Mouse (Mus musculus) gonadal fat pad, adult 2 months (tissue): ENCODE measurements around the gene Ccdc184. TPM values are rescaled to one million over a fixed set of nuclear protein-coding genes. Genes with fewer than 3 reads are reported as not detected.

Experiments used
- DNase-seq: peaks from one replicate; pipeline ENCODE4 v3.0.0-alpha.2; 2012; ENCODE audit warnings: low read depth
- polyA plus RNA-seq: library from polyadenylated mRNA; depleted of rRNA; stranded (reverse); fragments of >200 nt; gene quantifications from 2 replicates; pipeline ENCODE4 v1.2.3, GENCODE M21; 2012; rRNA removed

The Ccdc184 gene
- polyA plus RNA-seq = 1.1 and 1.5 TPM in 2 replicates

DNA sequence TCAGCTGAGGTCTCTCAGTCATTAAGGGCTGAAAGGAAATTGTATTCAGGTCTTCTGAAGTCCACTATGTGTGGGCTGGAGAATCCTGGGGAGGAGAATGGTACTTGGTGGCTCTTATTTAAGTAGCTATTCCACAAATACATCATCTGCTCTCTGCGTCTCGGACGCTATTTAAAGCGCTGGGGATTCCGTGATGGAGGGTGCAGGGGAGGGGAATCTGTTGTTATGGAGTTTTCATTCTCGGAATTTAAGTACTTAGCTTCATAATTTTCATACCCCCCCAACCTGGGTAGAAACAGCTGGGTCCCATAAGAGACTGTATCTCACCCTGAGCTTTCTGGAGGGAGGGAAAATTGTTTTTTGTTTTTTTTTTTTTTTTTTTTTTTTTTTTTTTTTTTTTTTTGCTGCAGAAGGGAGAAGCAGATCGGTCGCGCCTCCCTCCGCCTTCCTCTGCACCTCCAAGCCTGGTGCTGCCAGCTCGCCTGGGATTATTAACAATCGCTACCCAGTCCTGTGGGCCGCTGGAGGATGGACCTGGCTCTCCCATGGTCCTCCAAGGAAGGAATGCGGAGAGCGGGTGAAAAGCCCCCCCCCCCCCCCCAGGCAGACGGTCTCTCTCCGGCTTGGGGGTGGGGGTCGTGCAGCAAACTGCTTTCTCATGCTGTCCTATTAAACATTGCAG lies at the start of gene Ccdc184:
Gene Ccdc184, plus strand, starts transcription at position 196 of the 682 bp plus-strand sequence.
- DNase-seq = no peak

DNA sequence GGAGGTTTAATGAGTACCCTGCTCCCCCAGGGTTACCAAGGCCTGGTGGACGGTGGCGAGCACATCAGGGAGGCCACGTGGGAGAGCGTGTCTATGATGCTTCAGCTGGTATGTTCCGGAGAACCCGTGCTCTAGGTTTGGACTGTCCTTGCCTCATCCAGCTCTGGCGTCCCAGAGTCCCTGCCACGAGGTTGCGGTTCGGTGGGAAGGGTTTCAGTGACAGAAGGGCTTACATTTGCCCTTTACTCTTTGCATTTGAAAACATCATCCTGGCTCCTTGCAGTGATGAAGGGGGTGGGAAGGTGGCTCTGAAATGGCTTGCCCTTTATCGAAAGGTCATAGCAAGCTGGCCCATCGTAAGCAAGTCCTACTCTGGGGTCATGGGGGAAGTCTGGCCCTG lies 47.6 kb upstream of the Ccdc184 start:
- no peak for DNase-seq

DNA sequence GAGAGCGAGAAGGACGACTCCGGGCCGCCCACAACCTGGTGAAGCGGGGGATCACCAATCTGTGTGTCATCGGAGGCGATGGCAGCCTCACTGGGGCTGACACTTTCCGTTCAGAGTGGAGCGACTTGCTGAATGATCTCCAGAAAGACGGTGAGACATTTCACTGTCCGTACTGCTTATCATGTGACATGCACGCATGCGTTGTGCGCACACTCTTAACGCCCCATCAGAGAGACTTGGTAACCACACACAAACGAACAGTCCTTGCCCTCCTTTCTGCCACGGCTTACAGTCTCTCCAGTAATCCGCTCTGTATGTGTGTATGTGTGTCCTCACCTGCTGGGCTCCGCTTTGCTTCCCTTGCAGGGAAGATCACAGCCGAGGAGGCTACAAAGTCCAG lies 46.1 kb upstream of the Ccdc184 start:
- DNase-seq = no peak

DNA sequence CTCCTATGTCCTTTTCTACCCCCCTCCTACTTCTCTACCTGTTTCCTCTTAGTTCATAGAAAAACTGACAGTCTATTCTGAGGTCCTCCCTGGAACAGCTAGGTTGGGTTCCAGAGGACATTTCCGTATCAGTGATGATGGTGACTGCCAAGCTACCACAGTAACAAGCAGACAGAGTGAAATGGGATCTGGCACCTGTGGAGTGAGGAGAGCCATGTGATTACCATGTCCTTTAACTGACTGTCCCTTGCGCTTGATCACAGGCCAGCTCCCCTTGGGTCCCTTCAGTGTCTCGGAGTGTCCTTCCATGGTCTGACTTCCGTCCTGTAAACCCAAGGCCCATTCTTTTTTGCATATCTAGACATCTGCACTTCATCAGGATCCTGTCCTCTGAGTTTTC lies 36.0 kb upstream of the Ccdc184 start:
- no peak for DNase-seq

DNA sequence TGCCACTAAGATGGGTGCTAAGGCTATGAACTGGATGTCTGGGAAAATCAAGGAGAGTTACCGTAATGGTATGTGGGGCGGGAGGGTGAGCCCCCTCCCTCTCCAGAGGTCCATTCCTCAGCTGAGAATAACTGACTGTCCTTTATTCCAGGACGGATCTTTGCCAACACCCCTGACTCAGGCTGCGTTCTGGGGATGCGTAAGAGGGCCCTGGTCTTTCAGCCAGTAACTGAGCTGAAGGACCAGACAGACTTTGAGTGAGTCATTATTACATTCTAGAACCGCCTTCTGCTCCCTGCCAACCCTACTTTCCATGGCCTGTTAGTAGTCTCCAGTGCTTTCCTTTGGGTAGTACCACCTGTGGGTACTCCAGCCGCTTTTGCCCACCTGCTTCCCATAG lies 35.5 kb upstream of the Ccdc184 start:
- DNase-seq = no peak

DNA sequence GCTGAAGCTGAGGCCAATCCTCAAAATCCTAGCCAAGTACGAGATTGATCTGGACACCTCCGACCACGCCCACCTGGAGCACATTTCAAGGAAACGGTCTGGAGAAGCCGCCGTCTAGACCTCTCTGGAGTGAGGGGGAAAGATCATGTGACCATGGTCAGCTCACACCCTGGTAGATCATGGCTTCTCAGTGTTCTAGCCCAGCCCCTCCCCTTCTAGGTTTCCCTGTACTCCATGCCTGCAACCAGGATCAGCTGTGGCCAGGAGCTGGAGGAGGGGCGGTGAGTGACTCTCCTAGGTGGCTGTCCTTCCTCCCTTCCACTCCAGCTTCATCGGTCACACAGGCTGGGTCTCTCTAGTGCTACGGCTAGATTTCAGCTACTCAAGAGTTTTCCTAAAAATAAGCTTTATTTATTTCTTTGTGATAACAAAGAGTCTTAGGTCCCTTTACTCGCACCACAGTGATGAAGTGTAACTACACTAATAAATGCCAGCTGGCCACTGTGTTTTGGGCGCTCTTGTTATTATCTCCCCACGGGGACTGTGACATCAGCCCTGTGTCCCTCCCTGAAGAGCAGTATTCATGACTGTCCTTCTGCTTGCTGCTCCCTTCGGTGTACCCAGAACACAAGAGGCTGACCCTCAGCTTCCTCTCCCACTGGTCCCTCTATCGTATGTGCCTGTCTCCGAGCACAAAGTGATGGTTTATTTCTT lies 34.9 kb upstream of the Ccdc184 start:
- DNase-seq = no peak

DNA sequence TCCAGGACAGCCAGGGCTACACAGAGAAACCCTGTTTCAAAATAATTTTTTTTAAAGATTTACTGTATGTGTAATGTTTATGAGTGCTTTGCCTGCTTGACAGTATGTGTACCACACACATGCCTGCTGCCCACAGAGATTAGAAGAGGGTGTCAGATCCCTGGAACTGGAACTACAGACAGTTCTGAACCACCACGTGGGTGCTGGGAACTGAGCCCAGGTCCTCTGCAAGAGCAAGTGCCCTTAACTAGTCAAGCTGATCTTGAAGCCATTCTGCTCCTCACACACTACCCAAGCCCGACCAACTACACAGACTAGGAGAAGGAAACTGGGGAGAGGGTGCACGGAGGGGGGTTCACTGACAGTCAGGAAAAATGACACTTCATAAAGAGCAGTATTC lies 33.5 kb upstream of the Ccdc184 start:
- no peak for DNase-seq

DNA sequence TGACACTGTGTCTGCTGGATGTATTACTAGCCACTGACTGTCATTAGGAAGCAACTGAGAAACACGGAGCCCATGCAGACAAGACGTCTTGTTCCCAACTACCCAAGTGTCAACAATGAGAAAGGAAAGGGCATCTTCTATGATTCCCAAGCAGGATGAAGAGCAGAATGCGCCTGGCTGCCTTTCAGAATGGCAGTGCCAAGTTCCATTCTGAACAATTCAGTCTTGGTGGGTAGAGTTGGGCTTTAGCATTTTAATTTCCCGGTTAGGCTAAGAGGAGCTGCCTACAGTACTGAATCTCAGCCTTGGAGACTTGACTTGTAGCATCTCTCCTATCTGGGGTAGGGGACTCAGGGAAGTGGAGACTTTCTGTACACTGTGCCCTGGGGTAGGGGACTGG lies 32.9 kb upstream of the Ccdc184 start:
- no peak for DNase-seq

DNA sequence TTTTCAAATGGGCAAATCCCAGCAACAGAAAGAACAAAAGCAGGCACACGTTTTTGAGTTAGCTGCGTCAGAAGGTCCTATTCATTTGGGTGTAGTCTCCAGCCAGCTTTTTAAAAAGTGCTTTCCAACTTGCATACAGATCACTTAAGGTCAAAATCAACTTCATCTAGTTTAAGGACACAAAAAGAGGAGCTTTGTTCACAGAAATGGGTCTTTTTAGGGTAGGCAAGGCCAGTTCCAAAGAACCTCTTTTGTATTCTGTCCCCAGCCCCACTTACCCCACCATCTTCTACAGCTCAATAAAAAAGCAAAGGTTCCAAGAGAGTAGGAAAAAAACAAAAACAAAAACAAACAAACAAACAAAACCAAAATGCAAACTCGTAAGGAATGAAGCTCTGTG lies 32.3 kb upstream of the Ccdc184 start:
- no peak for DNase-seq

DNA sequence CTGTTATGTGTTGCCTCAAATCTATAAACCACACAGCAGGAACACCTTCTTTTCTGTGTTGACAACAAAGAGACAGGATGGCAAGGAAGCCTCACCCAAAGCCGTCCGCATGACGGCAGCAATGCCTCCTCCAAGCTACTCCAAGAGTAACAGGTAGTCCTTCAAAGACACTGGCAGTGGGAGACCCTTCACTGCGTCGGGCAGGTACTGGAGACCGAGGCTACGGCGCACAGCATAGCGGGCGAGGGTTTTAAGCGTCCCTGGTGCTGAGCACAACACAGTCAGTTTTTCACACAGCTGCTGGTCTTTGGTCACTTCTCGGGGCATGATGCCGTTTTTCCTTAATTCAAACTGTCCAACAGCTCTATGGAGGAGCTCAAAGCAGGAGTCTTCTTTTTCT lies 31.3 kb upstream of the Ccdc184 start:
- no peak for DNase-seq

DNA sequence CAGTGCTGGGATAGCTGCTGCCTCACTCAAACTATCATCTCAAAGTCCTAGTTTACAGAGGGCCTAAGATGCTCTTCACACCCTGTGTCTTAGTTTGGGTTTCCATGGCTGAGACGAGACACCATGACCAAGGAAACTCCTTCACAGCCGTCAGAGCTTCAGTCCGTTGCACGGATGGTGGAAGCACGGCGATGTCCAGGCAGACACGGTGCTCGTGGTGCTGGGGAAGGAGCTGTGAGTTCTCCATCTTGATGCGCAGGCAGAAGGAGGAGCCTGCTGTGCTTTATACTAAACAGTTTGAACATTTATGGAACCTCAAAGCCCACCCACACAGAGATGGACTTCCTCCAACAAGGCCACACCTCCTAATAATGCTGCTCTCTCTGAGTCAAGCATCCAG lies 30.1 kb upstream of the Ccdc184 start:
- no peak for DNase-seq

DNA sequence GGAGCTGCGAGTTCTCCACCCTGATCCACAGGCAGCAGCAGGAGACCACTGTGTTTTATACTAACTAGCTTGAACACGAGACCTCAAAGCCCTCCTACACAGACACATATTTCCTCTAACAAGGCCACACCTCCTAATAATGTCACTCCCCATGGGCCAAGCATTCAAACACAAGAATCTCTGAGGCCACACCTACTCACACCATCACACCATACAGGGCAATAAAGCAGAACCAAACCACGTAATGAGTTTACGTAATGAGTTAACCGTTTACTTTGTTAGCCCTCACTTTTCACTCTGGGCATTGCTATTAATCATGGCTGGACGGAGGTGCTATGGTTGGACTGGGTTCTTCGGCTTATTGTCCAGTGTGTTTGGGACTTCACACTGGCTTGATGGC lies 27.2 kb upstream of the Ccdc184 start:
- DNase-seq = peak; percentile 40

DNA sequence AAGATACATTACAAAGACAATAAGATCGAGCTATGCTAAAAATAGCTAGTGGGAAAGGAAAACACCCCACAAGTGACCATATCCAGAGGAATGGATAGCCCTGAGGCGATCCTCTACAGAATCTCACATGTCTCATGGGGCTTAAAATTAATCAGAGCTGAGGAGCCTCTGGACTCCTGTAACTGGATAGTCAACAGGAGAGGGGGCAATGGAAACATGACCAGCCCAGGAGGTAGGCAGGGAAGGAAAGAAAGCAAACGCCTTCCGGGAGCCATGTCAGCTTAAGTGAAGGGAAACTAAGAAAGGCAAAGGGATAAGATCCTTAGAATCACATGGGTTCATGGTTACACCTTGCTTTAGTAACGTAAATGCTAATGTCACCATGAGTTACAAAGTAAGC lies 26.1 kb upstream of the Ccdc184 start:
- no peak for DNase-seq

DNA sequence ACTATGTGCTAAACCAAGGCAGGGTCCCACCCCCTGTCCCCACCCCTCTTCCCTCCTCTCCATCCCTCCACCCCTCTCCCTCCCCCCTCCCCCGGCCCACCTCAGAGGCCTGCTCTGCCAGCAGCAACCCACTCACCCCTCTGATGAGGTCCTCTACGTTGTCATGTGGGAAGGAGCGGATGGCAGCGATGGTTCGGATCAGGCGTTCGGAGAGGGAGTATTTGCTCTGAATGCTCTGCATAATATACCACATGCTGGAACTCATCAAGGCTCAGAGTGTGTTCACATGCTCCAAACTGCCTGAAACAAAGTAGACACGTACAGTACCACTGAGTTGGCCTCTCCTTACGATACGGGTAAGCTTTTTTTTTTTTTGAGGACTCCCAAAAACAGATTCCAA lies 24.4 kb upstream of the Ccdc184 start:
- no peak for DNase-seq

DNA sequence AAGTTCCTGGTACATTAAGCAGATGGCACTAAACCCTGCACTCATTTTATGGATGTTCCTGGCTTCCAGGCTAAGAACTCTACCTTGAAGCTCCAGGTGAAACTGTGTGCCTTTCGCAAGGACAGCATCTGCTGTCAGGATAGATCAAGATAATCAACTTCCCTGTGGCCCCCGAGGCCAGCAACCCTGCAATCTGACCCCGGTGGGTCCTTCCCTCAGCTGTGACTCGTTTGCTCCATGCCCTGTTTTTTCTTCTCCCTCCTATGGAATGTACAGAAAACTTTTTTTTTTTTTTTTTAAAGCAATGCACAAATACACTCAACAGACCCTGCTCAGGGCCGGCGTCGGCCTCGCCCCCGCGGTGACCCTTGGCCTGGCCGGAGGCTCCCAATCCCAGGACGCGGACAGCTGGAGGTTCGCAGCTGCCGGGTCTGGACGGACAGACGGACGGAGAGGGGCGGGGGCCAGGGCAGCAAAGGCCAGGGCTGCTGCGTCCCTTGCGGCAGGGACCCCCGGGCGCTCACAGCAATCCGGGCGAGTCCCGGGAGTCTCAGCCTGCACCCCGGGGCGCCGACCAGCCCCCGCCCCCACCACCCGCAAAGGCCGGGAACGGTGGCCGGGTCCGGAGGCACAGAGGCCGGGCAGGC lies 22.0 kb upstream of the Ccdc184 start:
- DNase-seq = peak; percentile 63

DNA sequence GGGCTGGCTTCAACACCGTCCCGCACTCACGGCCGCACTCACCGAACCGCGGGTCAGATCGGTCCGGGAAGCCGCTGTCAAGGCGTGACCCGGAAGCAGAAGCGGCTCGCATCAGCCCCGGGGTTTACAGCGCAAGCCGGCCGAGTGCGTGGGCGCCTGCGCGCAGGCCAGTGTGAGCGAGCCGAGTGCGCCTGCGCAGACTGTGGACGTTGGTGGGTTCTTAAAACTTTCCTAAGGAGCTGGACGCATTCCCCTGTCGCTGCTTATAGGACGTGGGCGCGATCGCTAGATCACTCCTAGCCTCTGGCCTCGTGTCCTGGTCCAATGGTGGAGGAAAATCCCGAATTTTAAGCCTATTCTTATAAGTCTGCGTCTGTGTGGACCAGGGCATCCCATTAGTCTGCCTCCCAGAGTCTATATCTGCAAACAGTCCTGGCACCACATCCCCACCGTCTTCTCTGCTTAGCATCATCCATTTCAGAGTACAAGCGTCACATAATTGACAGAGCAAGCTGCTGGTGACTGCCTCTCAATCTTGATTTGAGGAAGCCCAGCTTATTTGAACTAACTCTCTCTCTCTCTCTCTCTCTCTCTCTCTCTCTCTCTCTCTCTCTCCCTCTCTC lies 21.3 kb upstream of the Ccdc184 start:
- no peak for DNase-seq

DNA sequence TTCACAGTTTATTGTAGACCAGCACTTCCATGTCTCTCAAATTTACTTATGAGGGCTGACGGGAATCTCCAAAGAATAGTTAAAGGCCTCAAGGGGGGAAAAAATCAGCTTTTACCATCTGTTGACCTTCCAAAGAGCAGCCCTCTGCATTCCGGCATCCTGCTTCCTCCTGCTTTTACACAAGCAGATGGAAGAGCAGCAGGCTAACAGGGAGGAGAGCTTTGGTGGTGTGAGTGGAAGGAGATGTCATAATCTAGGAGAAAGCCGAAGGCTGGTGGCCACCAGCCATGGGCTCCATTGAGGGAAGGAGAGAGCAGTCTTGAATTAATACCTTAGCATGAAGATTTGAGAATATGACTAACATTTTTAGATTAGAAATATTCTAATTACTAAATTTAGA lies 18.6 kb upstream of the Ccdc184 start:
- no peak for DNase-seq

DNA sequence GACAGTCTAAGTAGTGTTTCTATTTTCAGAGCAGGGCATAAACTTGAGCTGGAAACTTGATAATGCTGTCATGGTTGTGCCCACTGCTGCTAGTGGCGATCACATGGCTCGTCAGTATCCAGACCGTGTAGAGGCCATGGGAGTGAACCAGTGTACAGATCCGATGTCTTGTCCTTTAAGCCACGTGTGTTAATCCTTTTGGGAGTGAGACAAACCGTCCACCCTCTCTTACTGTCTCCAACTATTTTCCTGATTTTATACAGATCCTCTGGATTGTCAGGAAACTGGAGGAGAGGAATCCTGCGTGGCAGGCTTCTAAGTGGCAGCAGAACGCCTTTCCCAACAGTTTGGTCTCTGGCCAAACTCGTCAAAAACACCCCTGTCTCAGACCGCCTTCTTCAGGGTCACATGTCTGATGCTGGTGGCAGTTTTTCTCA lies 17.8 kb upstream of the Ccdc184 start:
- no peak for DNase-seq

DNA sequence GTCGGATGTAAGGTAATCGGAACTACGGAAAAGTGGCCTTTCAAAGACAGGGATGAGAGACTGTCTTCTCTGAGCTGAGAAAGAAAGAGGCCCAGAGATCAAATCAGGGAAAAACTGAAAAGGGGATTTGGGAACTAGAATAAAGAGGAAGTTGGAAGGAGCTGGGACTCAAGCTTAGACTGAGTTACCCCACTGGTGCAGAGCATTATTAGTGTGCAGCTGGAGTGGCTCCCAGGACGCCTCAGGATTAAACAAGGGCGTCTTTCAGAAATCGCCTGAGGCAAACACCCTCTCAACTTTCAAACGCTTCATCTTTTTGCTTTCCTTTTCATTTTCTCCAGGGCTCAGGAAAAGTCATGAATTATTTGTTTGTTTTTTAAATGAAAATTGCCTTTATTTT lies 14.0 kb upstream of the Ccdc184 start:
- no peak for DNase-seq

DNA sequence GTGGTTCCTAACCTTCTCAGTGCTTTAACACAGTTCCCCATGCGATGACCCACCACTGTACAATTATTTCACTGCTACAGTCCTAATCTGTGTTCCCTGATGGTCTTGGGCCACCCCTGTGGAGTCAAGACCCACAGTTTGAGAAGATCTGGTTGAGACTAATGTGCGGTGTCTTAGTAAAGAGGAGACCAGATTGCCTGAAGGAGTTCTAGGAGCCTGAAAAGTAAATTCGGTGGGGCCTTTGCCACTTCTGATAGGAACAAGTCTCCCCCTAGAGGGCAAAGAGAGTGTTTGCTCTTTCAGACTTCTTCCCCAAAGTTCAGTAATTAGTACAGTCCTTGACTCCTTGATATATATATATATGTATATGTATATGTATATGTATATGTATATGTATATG lies 13.3 kb upstream of the Ccdc184 start:
- DNase-seq = no peak

DNA sequence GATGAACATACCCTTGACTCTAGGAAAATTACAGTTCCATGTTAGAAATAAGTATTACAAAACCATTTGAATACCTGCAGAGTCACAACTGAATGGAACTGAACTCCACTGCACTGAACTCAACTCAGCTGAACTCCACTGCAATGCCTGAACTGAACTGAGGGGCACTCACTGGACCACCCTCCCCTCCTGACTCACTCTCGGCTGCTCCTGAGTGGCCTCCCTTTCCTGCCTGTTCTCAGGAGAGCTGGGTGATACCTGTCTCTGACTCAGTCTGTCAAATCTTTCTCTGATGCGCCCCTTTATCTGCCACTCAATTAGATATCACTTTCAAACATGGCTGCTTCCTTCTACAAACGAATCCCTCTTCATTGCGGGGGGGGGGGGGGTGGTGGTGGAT lies 12.8 kb upstream of the Ccdc184 start:
- no peak for DNase-seq

DNA sequence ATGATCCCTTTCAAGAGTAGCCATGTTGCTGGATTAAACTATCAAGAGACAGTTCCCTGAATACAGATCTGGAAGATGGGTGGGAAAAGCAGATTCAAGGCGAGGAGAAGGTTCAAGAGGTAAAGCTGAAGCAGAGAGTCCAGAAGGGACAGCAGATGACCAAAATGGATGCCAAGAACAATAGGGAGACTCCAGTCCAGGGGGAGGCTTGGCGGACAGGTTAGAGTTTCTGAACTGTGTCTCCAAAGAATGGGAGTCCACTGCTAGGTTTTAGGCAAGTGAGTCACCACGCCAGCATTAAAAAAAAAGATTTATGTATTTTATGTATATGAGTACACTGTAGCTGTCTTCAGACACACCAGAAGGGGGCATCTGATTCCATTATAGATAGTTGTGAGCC lies 12.3 kb upstream of the Ccdc184 start:
- no peak for DNase-seq

DNA sequence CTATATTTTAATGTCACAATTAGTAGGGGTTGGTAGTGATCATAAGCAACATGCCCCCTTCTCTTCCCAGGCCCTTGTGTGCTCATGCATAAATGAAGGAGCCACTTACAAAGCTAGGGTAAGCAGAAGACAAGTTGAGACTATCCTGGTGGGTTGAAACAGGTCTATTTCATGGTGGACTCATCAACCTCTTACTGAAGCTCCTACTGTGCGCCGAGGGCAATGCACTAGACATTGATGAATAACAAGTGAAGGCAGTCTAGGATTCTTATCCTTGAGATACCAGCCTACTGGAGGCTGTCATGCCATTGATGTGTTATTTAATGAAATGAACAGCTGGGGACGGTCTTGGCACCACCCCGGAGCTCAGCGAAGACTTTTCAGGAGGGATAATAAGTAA lies 11.7 kb upstream of the Ccdc184 start:
- no peak for DNase-seq
